In the genomic region with DNA sequence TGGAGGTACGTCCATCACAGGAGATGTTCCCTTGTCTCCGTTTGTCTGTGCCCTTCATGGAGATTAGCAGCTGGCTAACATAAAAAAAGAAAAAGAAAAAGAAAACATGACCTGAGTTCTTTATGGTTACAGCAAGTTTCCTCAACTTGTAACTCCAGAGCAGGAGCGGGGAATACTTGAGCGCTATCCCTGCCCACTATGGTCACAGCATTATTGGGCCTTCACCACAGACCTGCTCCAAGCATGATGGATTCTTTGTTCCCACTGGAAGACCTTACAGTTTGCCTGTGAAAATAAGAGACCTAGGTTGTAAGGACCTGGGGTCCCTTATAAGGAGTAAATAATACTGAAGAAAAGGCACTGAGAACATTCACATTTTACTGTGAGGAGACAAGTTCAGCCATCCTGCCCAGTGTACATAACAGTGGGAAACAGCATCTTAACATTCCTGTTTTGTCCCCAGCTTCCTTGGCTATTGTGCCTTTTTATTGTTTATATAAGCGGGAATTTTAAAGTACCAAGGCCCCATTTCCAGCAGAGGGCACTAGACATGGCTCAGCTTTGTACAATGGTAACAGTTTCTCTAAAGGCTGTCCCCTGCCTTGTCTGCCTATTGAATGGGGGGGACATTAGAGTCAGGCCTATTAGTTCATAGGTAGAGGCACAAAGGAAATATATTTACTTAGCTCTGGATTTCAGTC, we compare ENCODE assay signal across 1 mouse cellular context.
TF ChIP-seq lines count a peak whose summit lies in the region.

No protein-coding gene starts in this region.

TF ChIP-seq in MEL, 35 proteins besides CTCF, POLR2A, EP300 and RAD21:
- no peak for TF ChIP-seq MAZ (IDR thresholded peaks at IDR 0.05; ENCODE audit: low read depth, low read length)
- TF ChIP-seq KAT2A (conservative IDR thresholded peaks at IDR 0.05; ENCODE audit: low read depth, low read length) = no peak
- TF ChIP-seq POLR2AphosphoS2 (IDR thresholded peaks at IDR 0.05; ENCODE audit: low read length) = no peak
- TF ChIP-seq TAL1 (IDR thresholded peaks at IDR 0.05; ENCODE audit: low read length) = no peak
- no peak for TF ChIP-seq ETS1 (IDR thresholded peaks at IDR 0.05; ENCODE audit: low read depth, low read length)
- no peak for TF ChIP-seq SIN3A (IDR thresholded peaks at IDR 0.05; ENCODE audit: low read length)
- no peak for TF ChIP-seq MAX (IDR thresholded peaks at IDR 0.05; ENCODE audit: low read length)
- TF ChIP-seq POLR2AphosphoS5 (IDR thresholded peaks at IDR 0.05; ENCODE audit: borderline replicate concordance, low read depth, low read length) = no peak; the same call in 1 of the 2 replicates
- no peak for TF ChIP-seq GATA1 (IDR thresholded peaks at IDR 0.05; ENCODE audit: low read depth, low read length)
- no peak for TF ChIP-seq USF1 (IDR thresholded peaks at IDR 0.05; ENCODE audit: low read depth, low read length)
- TF ChIP-seq JUND (IDR thresholded peaks at IDR 0.05; ENCODE audit: low read depth, low read length) = no peak
- no peak for TF ChIP-seq ELF1 (IDR thresholded peaks at IDR 0.05; ENCODE audit: low read depth, low read length)
- no peak for TF ChIP-seq HCFC1 (IDR thresholded peaks at IDR 0.05; ENCODE audit: low read depth, low read length)
- TF ChIP-seq NRF1 (IDR thresholded peaks at IDR 0.05; ENCODE audit: insufficient read depth, low read depth, low read length, poor library complexity, severe bottlenecking) = no peak
